Mouse (Mus musculus) cerebellum, adult 8-10 months (tissue): ENCODE results near the gene Sesn3.
"Not testable (repeated sequence)": the region's sequence is repeated elsewhere in the genome, so short reads cannot be mapped to it uniquely, and the experiment has no call there.

Experiments used
- DNase-seq: peaks from one replicate; pipeline ENCODE4 v3.0.0; 2022

Gene Sesn3

DNA sequence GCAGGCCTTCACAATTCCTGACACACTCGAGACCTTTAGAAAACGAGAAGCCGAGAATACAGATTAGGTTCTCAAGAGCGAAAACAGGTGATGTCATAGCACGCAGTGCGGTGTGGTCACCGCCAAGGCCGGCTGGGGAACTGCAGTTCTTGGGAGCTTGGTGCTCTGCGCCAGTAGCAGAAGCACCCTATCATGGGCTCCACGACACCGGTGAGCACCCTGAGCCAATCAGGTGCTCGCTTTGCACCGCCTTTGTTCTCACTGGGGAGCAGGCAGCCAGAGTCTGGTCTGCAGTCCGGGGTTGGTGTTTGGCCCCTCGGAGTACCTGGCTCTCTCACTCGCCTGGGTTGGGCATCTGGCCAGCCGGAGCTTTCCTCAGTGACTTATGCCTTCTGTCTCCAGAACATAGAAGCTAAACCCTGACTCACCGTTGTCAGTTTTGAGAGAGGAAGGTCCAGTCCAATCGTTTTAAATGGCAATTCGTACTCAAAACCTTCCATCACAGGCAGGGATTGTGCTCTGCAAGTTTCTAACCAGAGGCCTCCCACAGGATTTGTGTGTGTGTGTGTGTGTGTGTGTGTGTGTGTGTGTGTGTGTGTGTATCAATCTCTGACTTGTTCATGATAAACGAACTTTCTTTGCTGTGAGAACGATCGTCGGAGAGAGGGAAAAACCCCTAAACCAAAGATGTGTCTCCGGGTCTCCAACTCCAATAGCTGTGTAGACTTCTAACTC lies at the start of gene Sesn3:
TSS of gene Sesn3 (plus strand) at position 82 of the 735 bp plus-strand sequence.
- DNase-seq = peak; percentile 84

DNA sequence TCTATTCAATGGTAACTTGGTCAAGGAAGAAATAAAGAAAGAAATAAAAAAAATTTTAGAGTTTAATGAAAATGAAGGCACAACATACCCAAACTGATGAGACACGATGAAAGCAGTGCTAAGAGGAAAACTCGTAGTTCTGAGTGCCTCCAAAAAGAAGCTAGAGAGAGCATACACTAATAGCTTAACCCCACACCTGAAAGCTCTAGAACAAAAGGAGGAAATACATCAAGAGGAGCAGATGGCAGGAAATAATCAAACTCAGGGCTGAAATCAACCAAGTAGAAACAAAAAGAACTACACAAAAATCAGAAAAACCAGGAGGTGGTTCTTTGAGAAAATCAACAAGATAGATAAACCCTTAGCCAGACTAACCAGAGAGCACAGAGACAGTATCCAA lies 47.8 kb upstream of the Sesn3 start:
- DNase-seq = not testable (repeated sequence)

DNA sequence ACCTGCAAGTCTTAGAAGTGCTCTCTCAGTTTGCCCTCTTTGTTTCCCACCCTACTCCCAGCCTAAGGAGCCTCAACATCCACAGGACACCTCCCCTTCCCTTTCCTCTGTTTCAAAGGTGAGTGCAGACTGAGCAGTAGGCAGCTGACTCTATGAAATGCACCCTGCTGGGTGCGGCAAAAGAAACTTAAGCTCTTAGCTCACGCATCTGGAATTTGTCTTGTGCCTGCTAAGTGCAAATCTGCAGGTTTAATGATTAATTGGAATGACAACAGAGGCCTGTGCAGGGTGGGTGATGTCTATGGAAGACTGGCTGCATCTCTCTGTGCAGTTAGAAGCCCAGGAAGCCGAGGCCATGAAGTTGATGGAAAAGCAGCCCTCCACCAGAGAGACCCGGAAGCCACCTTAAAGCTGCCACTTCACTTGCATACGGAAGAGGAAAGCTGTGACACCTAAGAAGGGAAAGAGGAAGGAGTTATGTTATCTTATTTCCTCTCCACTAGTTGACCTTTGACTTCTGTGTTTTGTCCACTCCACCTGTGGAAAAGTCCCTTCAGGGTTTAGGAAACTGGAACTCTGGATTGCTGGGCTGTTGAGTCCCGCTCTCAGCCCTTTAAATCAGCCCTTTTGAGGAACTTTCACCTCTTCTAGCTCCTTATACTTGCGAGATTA lies 41.0 kb upstream of the Sesn3 start:
- DNase-seq = no peak

DNA sequence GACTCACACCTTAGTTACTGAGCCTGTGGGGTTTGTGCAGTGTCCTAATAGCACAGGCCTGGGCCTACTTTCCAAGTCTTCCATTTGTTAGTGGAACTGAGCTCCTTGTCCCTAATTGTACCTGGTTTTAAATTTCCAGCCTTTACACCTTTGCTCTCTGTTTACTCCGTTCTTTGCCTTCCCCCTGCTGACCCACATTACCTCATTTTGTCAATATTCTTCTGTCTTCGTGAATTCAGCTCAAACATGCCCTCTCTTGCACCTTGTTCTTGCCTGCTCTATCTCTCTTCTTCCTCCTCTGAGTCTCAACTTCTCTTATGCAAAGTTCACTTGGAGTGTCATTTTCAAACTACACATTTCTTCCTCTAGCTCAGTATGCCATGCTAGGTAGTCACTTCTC lies 39.6 kb upstream of the Sesn3 start:
- DNase-seq = no peak

DNA sequence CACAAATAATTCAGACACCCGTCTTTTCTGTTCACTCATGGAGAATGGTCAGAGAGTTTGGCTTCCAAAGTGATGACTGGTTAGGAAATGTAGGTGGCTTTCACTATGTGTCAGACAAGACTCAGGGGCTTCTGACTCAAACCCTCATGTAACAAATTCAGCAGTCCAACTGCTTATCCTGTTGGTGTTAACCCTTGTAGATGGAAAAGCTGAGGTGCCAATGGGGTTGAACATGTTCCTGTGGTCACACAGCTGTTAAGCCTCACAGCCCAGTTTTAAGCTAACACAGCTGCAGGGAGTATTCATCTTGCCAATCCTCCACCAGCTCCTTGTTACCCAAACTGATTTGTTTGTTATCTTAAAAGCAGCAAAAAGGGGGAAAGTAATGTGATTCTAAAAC lies 33.9 kb upstream of the Sesn3 start:
- not testable (repeated sequence) for DNase-seq

DNA sequence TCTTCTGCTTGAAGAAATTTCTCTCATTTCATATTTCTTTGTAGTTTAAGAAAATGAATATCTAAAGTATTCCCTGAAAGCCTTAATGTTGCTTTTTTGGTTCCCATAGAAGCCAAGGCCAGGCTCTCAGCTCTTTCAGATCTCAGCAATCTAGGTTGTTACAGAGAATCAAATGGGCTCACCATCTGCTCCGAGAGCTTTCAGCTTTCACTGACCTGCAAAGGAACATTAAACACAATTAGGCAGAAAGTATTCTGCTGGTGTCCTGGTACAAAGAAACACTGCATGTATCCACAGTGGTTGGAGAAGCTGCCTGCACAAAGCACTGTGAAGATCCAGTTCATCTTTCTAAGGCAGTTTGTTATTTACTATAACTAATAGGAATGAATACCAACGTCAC lies 32.6 kb upstream of the Sesn3 start:
- no peak for DNase-seq

DNA sequence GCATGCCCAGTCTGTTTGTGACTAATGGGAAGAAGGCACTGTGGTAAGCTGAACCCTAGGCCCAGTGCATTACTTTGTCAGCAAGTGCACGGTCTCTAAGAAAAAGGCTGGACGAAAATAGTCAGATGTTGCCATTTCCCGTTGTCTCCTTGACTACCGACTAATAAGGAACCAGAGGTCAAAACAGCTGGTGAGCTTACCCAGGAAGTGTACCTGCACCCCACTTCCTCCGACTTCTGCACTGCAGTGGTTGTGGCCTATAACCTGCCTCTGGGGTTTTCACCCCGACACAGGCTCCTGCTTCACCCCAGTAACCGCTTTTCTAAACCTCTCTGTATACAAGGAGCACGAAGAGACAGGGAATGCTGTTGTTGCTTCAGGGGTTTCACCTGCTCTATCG lies 30.3 kb upstream of the Sesn3 start:
- DNase-seq = no peak

DNA sequence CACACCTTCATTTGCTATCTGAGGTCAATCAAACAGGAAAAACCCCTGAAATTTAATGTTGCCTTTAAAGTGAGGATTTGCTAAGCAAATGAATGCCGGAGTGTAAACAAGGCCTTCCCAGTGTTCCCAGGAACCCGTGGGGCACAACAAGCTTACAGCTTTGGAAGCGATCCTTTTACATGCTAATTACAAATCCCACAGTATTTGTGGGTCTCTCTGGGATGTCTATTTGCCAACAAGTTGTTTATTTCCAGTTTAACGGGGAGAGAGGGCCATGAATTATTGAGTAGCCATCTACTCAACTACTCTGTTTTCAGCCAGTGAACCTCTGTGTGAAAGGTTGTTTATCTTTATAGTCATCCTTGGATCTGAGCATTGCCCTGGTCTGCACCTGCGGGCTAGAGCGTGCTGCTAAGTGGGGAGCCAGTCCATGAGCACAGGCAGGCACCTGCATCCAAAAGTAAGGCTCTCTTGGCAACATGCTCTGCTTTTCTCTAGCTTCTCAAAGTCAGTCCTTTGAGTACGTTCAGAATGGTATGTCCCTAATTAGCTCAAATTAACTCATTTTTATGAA lies 29.8 kb upstream of the Sesn3 start:
- DNase-seq = no peak

DNA sequence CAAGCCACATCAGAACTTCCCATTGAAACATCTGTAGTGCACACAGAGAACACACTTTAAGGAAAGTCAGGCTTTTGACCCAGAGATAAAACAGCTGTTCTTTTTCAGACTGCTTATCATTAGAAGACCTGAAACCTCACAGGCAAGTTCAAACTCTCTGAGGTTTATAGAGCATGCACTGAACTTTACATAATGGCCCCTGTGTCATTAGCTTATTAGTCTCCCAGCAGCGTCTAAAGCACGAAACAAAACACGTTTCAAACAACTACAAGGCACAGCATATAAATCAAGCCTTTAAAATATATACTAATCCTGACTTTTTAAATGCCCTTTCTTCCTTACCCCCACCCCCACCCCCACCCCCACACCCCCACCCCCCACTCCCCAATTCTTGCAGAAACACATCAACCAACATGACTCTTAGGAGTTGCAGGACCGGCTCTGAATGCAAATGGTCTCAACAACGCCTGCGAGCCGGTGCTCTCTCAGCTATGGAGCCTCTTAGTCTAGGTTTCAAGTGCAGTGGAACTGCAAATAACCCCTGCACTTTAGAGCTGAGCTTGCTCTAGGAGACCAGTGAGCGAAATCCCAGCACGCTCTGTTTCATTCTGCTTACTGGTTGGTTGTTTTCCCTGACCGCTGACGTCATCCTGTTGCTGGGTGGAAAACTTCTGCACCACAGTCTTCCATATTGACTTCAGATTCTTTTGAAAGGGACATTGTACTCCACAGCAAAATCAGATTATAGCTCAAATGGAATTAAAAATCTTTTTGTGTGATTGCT lies 28.7 kb upstream of the Sesn3 start:
- DNase-seq = no peak

DNA sequence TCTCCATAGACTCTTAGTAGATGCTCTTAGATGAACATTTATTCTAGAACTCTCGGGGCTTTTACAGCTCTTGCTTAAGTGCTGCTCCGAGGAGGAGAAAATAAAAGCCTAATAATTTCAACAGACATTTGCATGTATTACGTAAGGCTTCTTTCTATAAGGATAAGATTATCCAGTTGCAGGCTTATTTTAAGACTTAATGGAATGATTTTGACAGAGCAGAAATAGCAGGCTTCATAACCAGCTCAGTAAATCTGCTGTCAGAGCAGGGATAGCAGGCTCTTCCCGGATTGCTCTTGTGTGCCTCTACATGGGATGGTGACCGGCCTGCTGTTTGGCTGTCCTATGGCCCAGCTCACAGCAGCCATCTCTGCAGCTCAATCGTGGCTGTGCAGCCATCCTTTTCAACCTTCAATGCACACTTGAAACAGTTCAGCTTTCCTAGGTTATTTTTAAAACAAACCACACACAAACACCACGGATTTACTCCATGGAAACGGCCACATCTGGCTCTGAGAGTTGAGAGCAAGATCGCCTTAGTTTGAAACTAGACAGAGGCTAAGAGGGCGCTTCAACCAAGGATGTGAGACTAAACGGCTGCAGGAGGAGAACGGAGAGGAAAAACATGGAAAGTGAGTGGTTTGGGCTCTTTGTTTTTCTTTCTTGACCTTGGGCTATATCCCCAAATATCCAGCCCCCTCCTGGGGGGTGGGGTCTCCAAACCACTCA lies 27.2 kb upstream of the Sesn3 start:
- DNase-seq = no peak

DNA sequence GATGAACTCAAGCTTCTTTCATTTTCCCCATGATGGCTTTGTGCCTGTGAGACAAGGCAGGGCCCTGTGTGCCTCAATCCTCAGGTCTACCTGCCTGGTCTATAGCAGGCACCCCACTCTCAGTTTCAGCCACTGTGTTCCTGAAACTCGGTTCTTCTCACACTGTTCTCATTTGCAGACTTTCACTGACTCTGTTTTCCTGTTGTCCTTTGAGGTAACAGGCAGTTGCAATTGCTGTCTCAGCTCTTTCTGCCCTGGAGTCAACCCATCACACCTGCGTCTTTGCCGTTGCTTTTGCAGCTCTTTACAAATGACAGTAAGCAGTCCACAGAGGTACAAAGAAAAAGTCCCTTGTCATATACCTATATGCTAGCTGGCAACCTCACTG lies 26.7 kb upstream of the Sesn3 start:
- no peak for DNase-seq

DNA sequence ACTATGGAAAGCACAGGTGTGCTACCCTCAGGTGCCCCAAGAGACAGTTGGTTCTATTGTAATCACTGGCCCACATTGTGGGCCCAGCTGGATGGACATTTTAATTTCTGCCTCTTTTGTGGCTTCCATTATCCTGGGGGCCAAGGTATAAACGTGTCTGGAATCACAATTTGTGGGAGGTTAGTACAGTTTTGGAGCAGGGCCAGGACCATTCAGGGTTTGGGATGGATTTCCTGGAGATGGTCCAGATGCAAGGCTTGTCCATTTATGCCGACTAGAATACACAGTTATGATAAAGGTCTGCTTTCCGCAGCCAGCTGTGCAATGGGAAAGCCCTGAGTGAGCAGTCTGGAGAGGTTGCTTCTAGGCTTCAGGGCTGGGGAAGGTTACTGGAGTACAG lies 13.7 kb upstream of the Sesn3 start:
- DNase-seq = no peak

DNA sequence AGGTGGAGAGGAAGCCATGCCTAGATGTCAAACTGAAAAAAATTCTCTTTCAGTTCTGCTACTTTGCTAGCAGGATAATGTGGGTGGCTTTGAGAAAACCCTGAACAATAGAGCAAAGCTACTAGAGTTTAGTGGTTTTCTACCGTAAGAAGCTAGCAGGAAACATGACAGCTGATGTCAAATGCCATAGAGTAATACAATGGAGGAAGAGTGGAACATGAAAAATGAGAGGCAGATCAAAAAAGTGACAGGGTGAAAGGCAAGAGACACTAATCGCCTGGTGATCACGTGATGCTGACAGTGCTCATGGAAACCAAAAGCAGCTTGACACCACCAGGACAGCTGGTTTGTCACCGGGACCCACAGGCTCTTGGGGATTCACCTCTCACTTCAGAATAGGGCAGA lies 12.3 kb upstream of the Sesn3 start:
- DNase-seq = no peak

DNA sequence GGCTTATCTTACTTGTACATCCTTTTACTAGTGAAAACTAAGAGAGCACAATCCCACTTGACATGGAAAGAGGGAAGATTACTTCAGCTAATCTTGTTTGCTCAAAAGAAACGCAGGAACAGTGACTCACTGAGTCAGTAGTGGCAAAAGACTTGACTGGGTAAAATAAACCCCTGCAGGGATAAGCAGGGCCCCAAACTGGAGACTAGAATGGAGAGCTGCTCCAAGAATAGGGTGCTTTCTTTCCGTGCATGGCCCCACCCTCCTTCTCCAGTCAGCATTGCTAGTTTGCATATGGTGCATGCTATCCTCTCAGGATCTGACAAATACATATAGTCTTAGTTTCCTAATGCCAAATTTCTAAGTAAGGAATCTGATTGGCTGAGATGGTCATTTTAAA lies 8.4 kb upstream of the Sesn3 start:
- no peak for DNase-seq

DNA sequence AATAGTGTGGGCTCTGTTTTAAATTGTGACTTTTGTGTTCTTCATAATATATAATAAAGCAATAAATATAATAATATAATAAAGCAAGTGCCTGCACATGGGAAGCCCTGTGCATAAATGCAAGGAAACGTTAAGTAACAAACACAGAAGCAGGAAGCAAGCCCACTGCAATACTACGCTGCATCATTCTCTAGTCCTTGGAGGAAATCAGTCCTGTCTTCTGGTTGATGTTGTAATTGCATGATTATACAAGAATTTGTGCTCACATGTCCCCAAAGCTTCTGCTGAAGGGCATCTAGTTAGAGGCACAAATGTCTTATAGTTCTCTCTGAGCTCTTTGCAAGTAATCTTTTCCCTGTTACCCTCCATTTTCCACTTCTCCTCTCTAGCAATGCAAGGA lies 6.3 kb upstream of the Sesn3 start:
- DNase-seq = no peak

DNA sequence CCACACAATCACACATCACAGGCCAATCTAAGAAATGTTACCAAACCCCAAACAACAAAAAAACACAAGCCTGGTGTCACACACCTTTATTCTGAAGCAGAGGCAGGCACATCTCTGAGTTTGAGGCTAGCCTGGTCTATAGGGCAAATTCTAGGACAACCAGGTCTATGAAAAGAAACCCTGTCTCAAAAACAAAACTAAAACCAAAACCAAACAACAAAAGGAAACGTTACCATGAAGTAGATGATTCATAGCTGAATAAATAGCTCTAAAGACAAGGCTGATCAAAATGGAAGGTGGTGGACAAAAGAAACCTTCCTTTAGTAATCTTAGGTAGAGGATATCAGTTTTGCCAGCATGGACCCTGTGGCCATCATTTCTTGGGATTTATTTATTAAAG lies 1.9 kb upstream of the Sesn3 start:
- DNase-seq = no peak

DNA sequence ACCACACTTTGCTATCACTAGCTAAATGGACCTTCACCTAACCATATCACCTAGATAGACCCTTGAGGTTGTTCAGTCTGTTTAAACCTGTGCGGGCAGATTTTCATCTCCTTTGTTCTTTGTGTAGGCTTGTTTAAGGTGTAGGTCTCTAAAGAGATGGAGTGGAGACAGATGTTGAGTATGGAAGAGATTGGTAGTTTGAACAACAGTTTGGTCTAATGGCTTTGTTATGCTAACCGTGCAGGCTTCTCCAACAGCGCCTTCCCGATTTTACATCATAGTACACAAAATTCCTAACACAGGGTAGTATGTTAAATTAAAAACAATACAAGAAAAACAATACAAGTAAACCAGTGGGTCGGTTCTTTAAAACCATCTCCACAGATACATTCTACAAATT lies 281 bp upstream of the Sesn3 start:
- DNase-seq = no peak

DNA sequence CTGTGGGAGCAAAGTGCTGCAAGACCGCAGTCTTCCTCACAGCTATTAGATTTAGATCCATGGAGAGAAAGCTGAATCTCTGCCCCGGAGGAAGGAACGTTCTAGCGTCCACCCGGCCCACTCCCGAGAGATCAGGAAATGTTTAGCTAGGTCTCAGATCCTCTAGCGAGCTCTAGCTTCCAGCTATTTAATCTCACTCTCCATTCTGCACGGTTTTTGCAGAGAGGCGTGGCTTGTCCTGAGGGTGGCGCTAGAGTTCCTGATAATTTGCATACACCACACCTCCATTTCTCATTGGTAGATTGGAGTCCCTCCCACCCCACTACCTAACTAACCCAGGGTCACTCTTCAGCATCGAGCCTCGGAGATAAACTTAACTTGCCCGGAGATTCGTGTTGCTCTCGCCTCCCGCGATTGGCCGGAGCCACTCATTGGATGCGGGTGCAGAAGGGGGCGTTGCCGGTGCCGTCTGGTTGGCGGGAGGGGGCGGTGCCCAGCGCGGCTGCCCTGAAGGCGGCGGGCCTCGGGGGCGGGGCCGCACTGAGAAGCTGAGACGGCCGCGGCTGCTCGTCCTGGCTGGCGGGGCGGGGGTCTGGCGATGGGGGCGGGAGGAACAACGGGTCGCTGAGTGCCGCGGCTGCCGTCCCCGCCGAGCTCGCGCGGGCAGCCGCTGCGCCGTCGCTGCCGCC lies 1.1 kb downstream of the Sesn3 start:
- DNase-seq = peak; percentile 97

DNA sequence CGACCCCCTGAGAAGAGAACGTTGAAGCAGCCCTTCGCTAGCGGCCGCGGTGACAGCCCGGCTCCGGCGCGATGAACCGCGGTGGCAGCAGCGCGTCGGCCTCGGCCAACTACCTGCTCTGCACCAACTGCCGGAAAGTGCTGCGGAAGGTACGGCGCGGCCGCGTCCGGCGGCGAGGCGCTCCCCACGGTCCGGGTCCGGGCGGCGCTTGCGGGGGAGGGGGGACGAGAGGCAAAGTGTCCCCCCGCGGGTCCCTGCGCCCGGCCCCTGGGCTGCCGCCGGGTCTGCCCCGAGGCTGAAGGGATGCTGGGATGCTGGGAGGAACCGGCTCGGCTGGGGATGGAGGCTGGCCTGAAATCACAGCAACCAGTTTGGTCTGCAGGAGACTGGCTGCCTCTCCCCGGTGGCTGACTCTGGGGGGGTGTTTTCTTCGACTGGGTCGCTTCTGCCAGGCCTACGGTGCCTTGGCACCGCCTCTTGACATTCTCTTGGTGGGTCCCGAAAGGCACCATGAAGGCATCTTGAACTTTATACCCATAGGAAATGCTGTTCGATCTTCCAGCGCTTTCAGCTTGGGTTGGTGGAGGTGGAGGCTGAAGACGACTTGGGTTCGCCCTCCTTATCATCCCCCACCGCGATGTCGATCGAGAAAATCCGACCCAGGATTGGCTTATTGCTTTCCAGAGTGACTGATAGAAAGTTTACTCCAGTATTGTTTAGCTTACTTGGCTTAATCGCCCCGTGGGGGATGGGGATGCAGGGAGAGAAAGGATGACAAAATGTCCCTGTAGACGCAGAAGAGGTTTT lies 1.8 kb downstream of the Sesn3 start:
- DNase-seq = peak; percentile 72

DNA sequence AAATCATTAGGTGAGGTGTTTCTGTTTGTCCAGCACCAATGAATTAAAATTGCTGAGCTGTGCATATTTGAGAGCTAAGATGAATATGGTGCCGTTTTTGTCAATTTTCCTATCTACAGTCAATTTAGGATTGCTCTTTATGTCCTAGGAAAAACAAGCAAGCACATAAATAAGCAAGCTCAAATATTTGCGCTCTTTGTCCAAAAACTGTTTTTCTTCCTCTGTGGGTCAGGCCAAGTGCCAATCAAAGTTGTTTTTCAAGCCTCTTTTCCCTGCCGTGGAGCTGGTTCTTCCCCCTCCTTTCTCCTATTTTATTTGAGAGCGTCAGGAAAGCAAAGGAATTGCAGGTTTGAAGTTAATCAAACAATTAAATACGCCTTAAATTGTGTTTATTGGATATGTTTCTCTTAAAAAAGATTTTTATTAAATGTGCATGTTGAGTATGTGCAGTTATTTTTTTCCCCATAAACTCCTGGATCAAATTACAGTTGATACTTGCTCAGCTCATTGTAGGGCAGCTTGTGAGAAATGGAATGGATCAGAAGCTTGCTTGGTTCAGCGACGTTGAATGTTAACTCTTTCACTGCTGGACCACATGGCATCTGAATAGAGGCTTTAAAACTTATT lies 2.6 kb downstream of the Sesn3 start:
- DNase-seq = peak; percentile 29

DNA sequence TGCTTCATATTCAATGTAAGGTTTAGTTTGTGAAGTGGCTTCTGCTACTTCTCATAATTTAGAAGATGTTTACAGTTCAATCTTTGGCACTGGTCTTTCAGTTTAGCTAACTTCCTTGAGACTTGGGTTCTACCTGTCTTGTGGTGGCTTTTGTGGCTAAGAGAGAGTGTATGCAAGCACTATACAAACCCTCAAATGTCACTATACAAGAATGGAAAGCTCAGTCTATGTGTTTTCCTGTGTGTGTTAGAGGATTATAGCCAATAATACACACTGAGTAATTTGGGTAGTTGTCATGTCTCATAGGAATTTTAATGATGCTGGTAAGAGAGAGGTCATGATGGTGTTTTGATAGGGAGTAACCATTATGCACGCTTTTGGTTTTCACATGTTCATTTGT lies 5.8 kb downstream of the Sesn3 start:
- no peak for DNase-seq
